Mouse (Mus musculus): Measurements from ENCODE around the gene Pdzrn3.

The Pdzrn3 gene

DNA sequence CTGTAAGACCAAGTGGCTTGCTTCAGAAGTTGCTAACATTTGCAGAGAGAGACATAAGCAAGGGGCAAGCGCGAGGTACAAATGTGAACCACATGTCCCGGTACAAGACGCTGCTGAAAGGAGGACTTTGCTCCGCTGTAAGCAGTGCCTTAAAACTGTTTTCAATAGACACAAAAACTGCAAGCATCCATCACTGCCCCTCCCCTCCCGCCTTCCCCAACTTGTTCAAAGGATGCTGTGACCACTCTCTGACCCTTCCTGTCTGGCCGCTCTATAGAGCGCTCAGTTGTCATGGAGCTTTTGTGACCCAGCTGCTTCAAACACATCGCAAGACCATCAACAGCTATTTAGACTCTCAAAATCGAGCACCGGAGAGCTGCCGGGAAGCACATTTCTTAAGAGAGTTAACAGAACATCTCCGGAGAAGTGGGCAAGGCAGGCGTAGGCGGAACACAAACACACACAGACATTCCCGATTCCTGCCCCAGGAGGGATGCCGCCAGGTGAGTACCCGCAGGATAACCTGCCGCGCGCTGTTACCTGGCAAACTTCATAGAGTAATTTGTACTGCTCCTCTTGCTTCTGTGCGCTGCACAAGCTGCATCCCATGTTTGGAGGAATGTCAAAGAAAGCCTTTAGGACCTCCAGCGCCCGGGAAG is 179.3 kb downstream of the Pdzrn3 start:
- DNase-seq (ENCODE audit: low spot score in 2 of 2) = peak in 1 of 2 experiments; percentile 63

DNA sequence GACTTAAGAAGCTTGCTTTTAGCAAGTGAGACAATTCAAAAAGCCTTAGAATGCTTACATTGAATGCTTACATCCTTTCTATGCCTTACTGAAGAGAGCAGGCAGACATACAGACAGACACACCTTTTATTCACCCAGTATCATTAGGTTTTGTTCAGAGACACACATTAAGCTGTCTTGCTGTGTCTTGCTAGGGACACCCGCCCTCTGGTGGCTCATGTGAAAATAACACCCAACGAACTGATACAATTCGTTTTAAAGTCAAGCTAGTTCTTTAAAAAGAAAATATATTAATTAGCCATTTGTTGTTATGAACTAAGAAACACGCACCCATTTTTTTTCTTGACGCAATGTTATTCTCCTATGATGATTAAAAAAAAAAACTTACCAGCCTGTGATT is 180.1 kb downstream of the Pdzrn3 start:
- peak; percentile 88 to 92 for DNase-seq (ENCODE audit: low spot score in 2 of 2)

DNA sequence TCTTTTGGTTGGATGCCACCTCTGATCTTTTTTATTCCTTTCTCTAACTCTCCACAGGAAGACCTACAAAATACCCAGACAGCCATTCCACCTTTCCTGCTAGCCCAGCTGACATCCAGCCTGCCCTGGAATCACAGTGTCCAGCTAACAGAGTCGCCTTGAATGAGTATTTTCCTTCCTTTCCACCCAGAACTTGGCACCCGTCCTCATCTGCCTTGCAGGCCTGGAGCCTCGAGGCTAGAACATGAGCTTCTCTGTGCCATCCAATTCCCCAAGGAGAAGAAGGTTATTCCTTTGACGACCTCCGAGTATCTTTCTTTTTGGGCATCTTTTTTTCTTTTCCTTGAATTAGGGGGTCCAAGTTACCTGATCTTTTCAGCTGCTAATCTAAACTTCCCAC is 181.8 kb downstream of the Pdzrn3 start:
- peak in 1 of 2 experiments; percentile 45 for DNase-seq (ENCODE audit: low spot score in 2 of 2)

DNA sequence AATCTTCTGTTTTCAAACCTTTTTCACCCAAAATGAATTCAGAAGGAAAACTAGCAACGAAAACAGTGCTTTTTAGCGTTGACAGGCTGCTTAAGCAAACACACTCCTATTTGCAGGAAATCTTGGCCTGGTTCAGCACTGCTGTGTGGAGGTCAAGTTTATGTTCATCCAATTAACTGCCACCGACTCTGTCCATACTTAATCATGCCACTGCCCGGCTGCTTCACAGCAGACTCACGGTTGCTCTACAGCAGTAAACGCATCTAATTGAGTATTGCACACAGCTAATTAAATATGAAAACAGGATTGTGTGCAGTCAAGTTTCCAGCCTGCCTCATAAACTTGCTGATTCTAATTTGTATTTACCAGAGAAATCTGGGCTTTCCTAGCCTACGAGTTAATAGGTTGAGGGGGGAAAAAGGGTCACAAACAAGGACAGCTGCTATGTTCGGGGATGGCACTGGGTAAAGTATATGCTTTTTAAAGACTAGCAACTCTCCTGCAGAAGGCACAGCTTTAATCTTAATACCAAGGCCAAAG is 183.2 kb downstream of the Pdzrn3 start:
- DNase-seq (ENCODE audit: low spot score in 2 of 2) = no peak

GRCm38 (mm10) chr6:101191576-101191975 is 186.1 kb downstream of the Pdzrn3 start:
- DNase-seq (ENCODE audit: low spot score in 2 of 2) = peak; percentile 64 to 77

DNA sequence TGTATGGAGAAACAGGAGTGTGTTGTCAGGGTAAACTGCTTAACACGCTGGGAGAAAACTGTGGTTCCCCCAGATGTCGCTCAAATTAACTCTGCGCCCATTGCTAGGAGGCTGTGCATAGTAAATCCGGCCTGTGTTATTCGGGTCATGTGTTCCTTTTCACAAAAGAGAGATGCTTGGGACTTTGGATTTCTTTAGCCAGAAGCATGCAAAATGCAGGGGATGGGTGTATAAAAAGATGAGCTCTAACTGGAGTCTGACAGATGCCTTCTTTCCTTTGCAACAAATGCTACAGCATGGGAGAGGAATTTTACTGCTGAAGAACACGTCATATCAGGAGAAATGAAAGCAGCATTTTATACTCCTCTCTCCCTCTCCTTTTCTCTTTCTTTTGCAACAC is 190.4 kb downstream of the Pdzrn3 start:
- no peak for DNase-seq (ENCODE audit: low spot score in 2 of 2)

DNA sequence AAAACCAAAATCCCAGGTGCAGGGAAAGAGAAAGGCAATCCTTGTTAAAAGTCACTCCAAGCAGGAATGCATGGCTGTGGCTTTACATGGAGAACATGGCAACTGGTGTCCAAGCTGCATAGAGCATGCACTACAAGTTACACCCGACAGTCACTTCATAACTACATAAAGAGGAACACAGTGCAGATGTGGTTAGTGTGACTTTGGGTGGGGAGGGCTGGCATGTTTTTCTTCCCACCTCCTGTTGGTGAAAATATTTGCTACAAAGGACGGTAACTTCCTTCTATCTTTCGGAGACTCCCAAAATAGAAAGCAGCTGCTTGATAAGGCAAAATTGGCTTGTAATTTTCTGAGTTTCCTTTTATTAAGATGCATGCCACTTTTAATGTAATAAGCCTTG is 190.8 kb downstream of the Pdzrn3 start:
- DNase-seq (ENCODE audit: low spot score in 2 of 2) = no peak

DNA sequence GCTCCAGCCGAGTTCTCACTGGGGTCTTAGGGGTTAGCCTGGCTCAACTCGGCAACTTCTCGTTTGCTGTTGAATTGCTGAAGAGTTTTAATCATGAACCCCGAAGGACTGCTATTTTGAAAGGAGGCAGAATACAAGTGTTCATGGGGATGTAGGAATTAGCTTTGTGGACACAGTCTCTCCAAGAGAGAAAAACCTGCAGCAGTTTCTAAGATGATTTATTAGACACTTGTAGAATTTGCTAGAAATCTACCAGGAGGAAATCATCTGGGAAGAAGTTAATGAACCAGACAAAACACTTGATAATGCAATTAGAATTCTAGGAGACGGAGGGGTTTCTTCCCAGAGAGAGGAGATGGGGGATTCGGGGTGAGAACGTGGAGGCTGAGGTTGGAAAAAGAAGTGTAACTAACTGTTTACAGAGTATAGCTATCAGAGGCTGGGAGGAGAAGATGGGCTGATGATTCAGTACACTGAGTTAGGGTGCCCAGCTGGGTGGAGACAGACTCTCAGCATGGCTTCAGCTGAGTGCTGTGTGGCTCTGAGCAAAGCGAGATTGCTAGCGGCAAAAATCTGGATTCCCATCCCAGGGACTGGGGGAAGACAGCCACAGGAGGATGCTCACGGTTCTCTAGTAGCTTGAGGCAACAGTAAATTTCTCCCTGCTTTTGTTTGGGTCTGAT is 193.5 kb downstream of the Pdzrn3 start:
- DNase-seq (ENCODE audit: low spot score in 2 of 2) = peak; percentile 48 to 60

- no peak for DNase-seq (ENCODE audit: low spot score in 2 of 2)
Measured at GRCm38 (mm10) chr6:101170699-101171098, 207.0 kb downstream of the Pdzrn3 start.

DNA sequence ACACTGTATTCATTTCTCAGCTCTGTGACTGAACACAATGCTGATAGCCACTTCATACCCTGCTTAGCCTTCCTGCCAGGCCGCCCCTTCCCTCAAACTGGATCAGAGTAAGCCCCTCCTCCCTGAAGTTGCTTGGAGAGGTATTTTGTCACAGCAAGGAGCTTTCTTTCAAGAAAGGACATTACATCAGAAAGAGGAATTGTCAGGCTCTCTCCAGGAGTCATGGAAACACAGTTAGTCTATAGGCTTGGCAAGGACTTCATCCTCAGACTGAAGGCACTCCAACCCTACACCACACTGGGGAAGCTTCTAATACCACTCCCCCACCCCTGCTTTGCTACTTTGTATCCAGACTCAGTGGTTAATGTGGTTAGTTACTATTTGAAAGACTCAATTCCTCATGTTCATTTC is 224.2 kb downstream of the Pdzrn3 start:
- no peak for DNase-seq (ENCODE audit: low spot score in 2 of 2)

DNA sequence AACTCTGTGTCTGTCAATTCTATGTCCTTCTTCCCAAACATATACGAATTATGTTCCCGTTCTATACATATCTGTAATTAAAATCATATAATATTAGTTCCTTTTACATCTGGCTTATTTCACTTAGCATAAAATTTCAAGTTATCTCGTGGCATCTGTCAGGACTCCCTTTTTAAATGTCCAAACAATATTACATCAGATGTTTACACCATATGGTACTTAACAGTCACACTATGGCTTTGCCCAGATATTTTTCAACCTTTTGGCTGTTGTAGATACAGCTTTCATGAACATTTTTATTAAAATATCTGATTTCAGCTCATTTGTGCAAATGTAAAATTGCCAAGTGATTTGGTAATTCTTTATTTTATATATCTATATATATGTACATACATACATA is 242.3 kb downstream of the Pdzrn3 start:
- DNase-seq (ENCODE audit: low spot score in 2 of 2) = no peak

DNA sequence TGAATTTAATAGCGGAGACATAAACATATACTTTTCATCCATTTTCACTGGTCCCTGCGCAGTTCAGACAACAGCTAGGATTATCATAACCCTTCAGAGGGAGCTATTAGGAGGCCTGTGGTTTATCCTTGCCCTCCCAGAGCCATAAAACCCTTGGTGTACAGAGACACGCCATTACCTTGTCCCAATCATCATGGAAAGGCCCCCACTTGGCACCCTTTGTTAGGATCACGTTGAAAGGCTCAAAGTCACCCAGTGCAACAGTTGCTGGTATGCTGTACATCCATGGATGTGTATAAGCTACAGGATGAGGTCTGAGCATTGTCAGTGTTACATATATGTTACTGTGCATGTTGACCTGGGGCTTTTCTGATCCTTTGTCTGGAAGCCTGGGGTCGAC is 252.3 kb downstream of the Pdzrn3 start:
- no peak for DNase-seq (ENCODE audit: low spot score in 2 of 2)

- DNase-seq (ENCODE audit: low spot score in 2 of 2) = no peak
Measured at GRCm38 (mm10) chr6:101108951-101109350, 268.7 kb downstream of the Pdzrn3 start.

- DNase-seq (ENCODE audit: low spot score in 2 of 2) = no peak
Measured at GRCm38 (mm10) chr6:101103506-101103905, 274.2 kb downstream of the Pdzrn3 start.

DNA sequence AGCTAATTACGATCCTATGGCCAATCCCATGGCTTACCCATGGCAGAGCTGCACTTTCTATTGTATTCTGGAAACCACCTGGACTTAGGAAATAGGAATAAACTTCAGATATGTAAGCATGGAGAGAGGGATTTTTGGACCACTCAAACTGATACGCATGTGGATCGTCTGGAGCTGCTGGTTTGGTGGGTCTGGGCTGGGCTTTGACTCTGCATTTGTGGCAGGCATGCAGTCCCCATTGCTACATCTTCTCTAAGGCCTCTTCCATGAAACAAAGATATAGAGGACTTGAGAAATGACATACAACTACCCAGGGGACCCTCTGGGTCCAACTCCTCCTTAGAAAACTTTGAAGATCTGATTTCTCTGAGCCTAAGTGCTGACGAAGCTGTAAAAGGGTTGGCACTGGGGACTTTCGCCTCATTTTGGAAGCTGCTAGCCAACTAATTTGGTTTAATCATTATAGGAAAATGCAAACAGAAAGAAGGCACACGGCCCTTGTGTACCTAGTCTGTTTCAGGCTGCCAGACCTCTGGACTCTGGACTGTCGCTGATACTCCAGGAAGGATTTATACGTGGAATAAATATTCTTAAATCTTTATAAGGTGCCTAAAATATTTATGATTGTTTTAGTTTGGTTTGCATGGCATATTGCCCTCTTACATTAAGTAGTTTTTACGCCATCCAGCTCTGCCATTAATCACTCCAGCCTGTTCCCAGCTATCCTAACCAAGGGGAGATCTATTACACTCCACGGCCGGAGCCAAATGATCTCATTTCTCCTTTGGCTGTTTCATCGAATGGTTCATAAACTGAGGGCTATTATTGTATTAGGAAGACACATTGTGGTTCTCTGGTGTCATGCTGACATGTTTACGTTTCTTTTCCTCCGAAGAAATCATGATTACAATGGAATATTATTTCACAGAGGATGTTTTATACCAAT is 275.7 kb downstream of the Pdzrn3 start:
- no peak for DNase-seq (ENCODE audit: low spot score in 2 of 2)
